Mouse (Mus musculus): Measurements from ENCODE around the gene Mymk. TPM values are rescaled to one million over a fixed set of nuclear protein-coding genes. Genes with fewer than 3 reads are reported as not detected.

The Mymk gene
- polyA plus RNA-seq, 1 experiment = 0.81 TPM

GRCm38 (mm10) chr2:27026857-27027617 is 44.9 kb downstream of the Mymk start:
- no peak overlapping the region for H3K4me3 ChIP-seq (ENCODE audit: control insufficient read depth, insufficient read depth, low read length)
- TF ChIP-seq CTCF (IDR thresholded peaks at IDR 0.05; ENCODE audit: borderline replicate concordance, control insufficient read depth, extremely low read depth, insufficient read depth, low read length, poor library complexity) (no peak), POLR2A (IDR thresholded peaks at IDR 0.05; ENCODE audit: control insufficient read depth, extremely low read depth, insufficient read depth, low read length, poor library complexity) (no peak)
- H3K27ac ChIP-seq (ENCODE audit: control insufficient read depth, insufficient read depth, low read length) = no peak overlapping the region
- no peaks in the 10 kb centered on the region for H3K36me3 ChIP-seq (ENCODE audit: control insufficient read depth, insufficient read depth, low read length)
- DNase-seq = no peak
- WGBS = 57% methylated on average over 10 of the region's 10 CpGs
- H3K27me3 ChIP-seq (ENCODE audit: control insufficient read depth, insufficient read depth, low read length) = no peaks in the 10 kb centered on the region
- H3K4me1 ChIP-seq (replicated peaks; ENCODE audit: control insufficient read depth, insufficient read depth, low read length) = 0 out of 2 replicates have a peak, but pooled peaks cover 7% of the 10 kb centered on the region

- H3K36me3 ChIP-seq (ENCODE audit: control insufficient read depth, insufficient read depth, low read length) = no peaks in the 10 kb centered on the region
- 0 out of 2 replicates have a peak, but pooled peaks cover 7% of the 10 kb centered on the region for H3K4me1 ChIP-seq (replicated peaks; ENCODE audit: control insufficient read depth, insufficient read depth, low read length)
- H3K27me3 ChIP-seq (ENCODE audit: control insufficient read depth, insufficient read depth, low read length) = no peaks in the 10 kb centered on the region
- 98% methylated on average over 3 of the region's 3 CpGs for WGBS
- H3K4me3 ChIP-seq (ENCODE audit: control insufficient read depth, insufficient read depth, low read length) = no peak overlapping the region
- no peak overlapping the region for H3K27ac ChIP-seq (ENCODE audit: control insufficient read depth, insufficient read depth, low read length)
- no peak for DNase-seq
- no peak for TF ChIP-seq CTCF (IDR thresholded peaks at IDR 0.05; ENCODE audit: borderline replicate concordance, control insufficient read depth, extremely low read depth, insufficient read depth, low read length, poor library complexity)
- no peak for TF ChIP-seq POLR2A (IDR thresholded peaks at IDR 0.05; ENCODE audit: control insufficient read depth, extremely low read depth, insufficient read depth, low read length, poor library complexity)
These were observed 45.6 kb downstream of the Mymk start for GRCm38 (mm10) chr2:27026332-27026731.

GRCm38 (mm10) chr2:27025545-27025944 is 46.4 kb downstream of the Mymk start:
- DNase-seq = no peak
- H3K4me3 ChIP-seq (ENCODE audit: control insufficient read depth, insufficient read depth, low read length) = no peak overlapping the region
- H3K27ac ChIP-seq (ENCODE audit: control insufficient read depth, insufficient read depth, low read length) = no peak overlapping the region

GRCm38 (mm10) chr2:27024136-27024535 is 47.8 kb downstream of the Mymk start:
- WGBS = 91% methylated on average over 14 of the region's 14 CpGs
- no peaks in the 10 kb centered on the region for H3K36me3 ChIP-seq (ENCODE audit: control insufficient read depth, insufficient read depth, low read length)
- no peaks in the 10 kb centered on the region for H3K27me3 ChIP-seq (ENCODE audit: control insufficient read depth, insufficient read depth, low read length)
- H3K4me1 ChIP-seq (replicated peaks; ENCODE audit: control insufficient read depth, insufficient read depth, low read length) = 0 out of 2 replicates have a peak, but pooled peaks cover 7% of the 10 kb centered on the region
- H3K4me3 ChIP-seq (ENCODE audit: control insufficient read depth, insufficient read depth, low read length) = no peak overlapping the region
- TF ChIP-seq POLR2A (IDR thresholded peaks at IDR 0.05; ENCODE audit: control insufficient read depth, extremely low read depth, insufficient read depth, low read length, poor library complexity) = no peak
- no peak overlapping the region for H3K27ac ChIP-seq (ENCODE audit: control insufficient read depth, insufficient read depth, low read length)
- DNase-seq = no peak

More at GRCm38 (mm10) chr2:27025545-27025944, 46.4 kb downstream of the Mymk start:
- TF ChIP-seq POLR2A (IDR thresholded peaks at IDR 0.05; ENCODE audit: control insufficient read depth, extremely low read depth, insufficient read depth, low read length, poor library complexity) (no peak), CTCF (IDR thresholded peaks at IDR 0.05; ENCODE audit: borderline replicate concordance, control insufficient read depth, extremely low read depth, insufficient read depth, low read length, poor library complexity) (no peak)
- no peaks in the 10 kb centered on the region for H3K27me3 ChIP-seq (ENCODE audit: control insufficient read depth, insufficient read depth, low read length)
- 9% methylated on average over 3 of the region's 3 CpGs for WGBS
- no peaks in the 10 kb centered on the region for H3K36me3 ChIP-seq (ENCODE audit: control insufficient read depth, insufficient read depth, low read length)
- H3K4me1 ChIP-seq (replicated peaks; ENCODE audit: control insufficient read depth, insufficient read depth, low read length) = 0 out of 2 replicates have a peak, but pooled peaks cover 7% of the 10 kb centered on the region

GRCm38 (mm10) chr2:27022612-27023011 is 49.4 kb downstream of the Mymk start:
- DNase-seq = no peak
- no peak for TF ChIP-seq POLR2A (IDR thresholded peaks at IDR 0.05; ENCODE audit: control insufficient read depth, extremely low read depth, insufficient read depth, low read length, poor library complexity)
- TF ChIP-seq CTCF (IDR thresholded peaks at IDR 0.05; ENCODE audit: borderline replicate concordance, control insufficient read depth, extremely low read depth, insufficient read depth, low read length, poor library complexity) = no peak
- WGBS = 88% methylated on average over 6 of the region's 6 CpGs
- Histone ChIP-seq H3K27ac (ENCODE audit: control insufficient read depth, insufficient read depth, low read length) (no peak overlapping the region), H3K4me3 (ENCODE audit: control insufficient read depth, insufficient read depth, low read length) (no peak overlapping the region), H3K4me1 (replicated peaks; ENCODE audit: control insufficient read depth, insufficient read depth, low read length) (0 out of 2 replicates have a peak, but pooled peaks cover 5% of the 10 kb centered on the region), H3K36me3 (ENCODE audit: control insufficient read depth, insufficient read depth, low read length) (no peaks in the 10 kb centered on the region), H3K27me3 (ENCODE audit: control insufficient read depth, insufficient read depth, low read length) (no peaks in the 10 kb centered on the region)

- H3K27ac ChIP-seq (ENCODE audit: control insufficient read depth, insufficient read depth, low read length) = no peak overlapping the region
- H3K27me3 ChIP-seq (ENCODE audit: control insufficient read depth, insufficient read depth, low read length) = no peaks in the 10 kb centered on the region
- WGBS = 95% methylated on average over 1 of the region's 1 CpGs
- H3K4me3 ChIP-seq (ENCODE audit: control insufficient read depth, insufficient read depth, low read length) = no peak overlapping the region
- no peak for DNase-seq
- peaks cover 9% of the 10 kb centered on the region for H3K36me3 ChIP-seq (ENCODE audit: control insufficient read depth, insufficient read depth, low read length)
- H3K4me1 ChIP-seq (replicated peaks; ENCODE audit: control insufficient read depth, insufficient read depth, low read length) = no peaks in the 10 kb centered on the region
- TF ChIP-seq POLR2A (IDR thresholded peaks at IDR 0.05; ENCODE audit: control insufficient read depth, extremely low read depth, insufficient read depth, low read length, poor library complexity) (no peak), CTCF (IDR thresholded peaks at IDR 0.05; ENCODE audit: borderline replicate concordance, control insufficient read depth, extremely low read depth, insufficient read depth, low read length, poor library complexity) (no peak)
These were observed 50.9 kb downstream of the Mymk start for GRCm38 (mm10) chr2:27021103-27021502.
